Mouse (Mus musculus) CH12.LX (cell line): ENCODE measurements around the gene Ric8b.

Source experiments
- CTCF ChIP-seq, 2 experiments: IDR thresholded peaks in 1 of 2; conservative IDR thresholded peaks in 1 of 2; 2 replicates each; pipeline ENCODE4 v1.5.1; 2011 to 2012; ENCODE audit warnings: low read depth in 2 of 2, low read length in 2 of 2, improper control_type of control experiment in 1 of 2, inconsistent platforms in 1 of 2, mild to moderate bottlenecking in 1 of 2, moderate library complexity in 1 of 2
- ELF1 ChIP-seq: IDR thresholded peaks from 2 replicates; pipeline ENCODE4 v1.6.1; 2014; ENCODE audit warnings: low read depth, mild to moderate bottlenecking, inconsistent platforms, low read length, improper control_type of control experiment
- EP300 ChIP-seq: IDR thresholded peaks from 2 replicates; pipeline ENCODE4 v1.6.1; 2011; ENCODE audit warnings: low read length, improper control_type of control experiment
- JUND ChIP-seq: conservative IDR thresholded peaks from 2 replicates; pipeline ENCODE4 v1.6.1; 2011; ENCODE audit warnings: low read depth, low read length, improper control_type of control experiment
- MAFK ChIP-seq: IDR thresholded peaks from 2 replicates; pipeline ENCODE4 v1.6.1; 2011; ENCODE audit warnings: low read length, improper control_type of control experiment; ENCODE audit not compliant: insufficient replicate concordance
- MEF2A ChIP-seq: IDR thresholded peaks from 2 replicates; pipeline ENCODE4 v1.6.1; 2014; ENCODE audit warnings: low read depth, mild to moderate bottlenecking, inconsistent platforms, low read length, improper control_type of control experiment, borderline replicate concordance
- MXI1 ChIP-seq: IDR thresholded peaks from 2 replicates; pipeline ENCODE4 v1.6.1; 2011; ENCODE audit warnings: mild to moderate bottlenecking, low read depth, low read length, improper control_type of control experiment
- POLR2A ChIP-seq: IDR thresholded peaks from 2 replicates; pipeline ENCODE4 v1.6.1; 2011; ENCODE audit warnings: low read depth, mild to moderate bottlenecking, improper control_type of control experiment, low read length
- TBP ChIP-seq: conservative IDR thresholded peaks from 2 replicates; pipeline ENCODE4 v1.6.1; 2011; ENCODE audit warnings: low read depth, low read length, improper control_type of control experiment
- ZC3H11A ChIP-seq: IDR thresholded peaks from 2 replicates; pipeline ENCODE4 v1.6.1; 2012; ENCODE audit warnings: low read depth, mild to moderate bottlenecking, inconsistent platforms, low read length, improper control_type of control experiment

DNA sequence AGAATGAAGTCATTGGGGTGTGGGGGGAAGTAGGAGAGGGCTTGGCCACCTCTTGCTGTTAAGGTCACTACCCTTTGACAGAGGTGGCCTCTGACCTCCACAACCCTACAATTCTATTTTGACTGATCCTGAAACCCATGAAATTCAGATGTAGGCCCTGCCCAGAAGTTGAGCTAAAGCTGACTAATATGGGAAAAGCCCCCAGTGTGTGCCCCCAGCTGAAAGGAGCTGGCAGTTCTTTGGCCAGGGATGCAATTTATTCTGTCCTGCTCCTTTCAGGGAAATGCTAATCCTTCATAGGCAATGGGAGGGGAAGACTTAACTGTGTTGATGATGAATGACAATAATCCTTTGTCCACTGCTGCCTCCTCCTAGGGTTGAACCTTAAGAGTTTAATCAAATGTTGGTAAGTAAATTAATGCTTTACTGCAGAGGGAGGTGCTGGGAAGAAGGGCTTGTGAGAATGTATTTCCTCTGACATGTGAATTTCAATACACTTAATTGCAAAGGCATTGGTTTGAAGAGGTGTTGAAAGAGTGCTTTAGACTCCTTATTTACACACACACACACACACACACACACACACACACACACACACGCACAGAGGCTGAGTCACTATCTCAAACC is 6.5 kb upstream of the Ric8b start:
- TF ChIP-seq JUND (no peak), ELF1 (no peak), MEF2A (no peak), POLR2A (no peak), CTCF (conservative IDR thresholded peaks at IDR 0.05 in 1 of 2, IDR thresholded peaks at IDR 0.05 in 1 of 2; ENCODE audit: low read depth in 2 of 2, low read length in 2 of 2) (no peak), MXI1 (no peak), EP300 (no peak), TBP (no peak), MAFK (no peak), ZC3H11A (no peak)
